Mouse (Mus musculus): ENCODE measurements around the gene Tppp2.

DNA sequence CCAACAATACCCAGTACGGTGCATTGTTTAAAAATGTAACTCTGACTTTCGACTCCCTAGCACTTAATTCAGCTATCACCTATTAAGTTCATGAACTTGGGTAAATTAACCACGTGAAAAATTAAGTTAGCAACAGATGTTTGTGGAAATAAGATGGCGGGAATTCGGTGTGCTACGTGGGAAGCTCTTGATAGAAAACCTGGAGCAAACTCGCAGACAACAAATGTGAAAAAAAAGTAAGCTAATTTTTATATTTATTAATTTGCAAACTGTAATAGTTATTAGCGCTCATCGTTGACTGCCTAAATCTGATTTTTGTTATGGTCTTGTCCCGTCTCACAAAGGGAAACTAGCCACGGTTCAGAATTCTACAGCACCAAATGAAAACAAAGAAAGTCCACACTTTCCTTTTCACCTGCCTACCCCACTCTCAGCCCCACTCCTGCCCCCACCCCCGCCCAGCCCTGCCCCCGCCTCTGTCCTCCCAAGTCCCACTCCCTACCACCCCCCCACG is 34.1 kb upstream of the Tppp2 start:
- TF ChIP-seq CTCF (IDR thresholded peaks at IDR 0.05) (no peak), EP300 (IDR thresholded peaks at IDR 0.05) (no peak)
